Mouse (Mus musculus) adrenal gland, adult 18-20 months (tissue): ENCODE measurements around the gene Mut. TPM values are rescaled to one million over a fixed set of nuclear protein-coding genes. Genes with fewer than 3 reads are reported as not detected.

ENCODE experiments used
- DNase-seq, 2 experiments: peaks; one replicate each; pipeline ENCODE4 v3.0.0; 2021 to 2022; ENCODE audit warnings: low spot score in 2 of 2
- long read RNA-seq, 2 experiments: library from polyadenylated mRNA; stranded (forward); transcript quantifications; one replicate each; pipeline ENCODE4 v2.0.0; 2021
- total RNA-seq, 2 experiments: library from RNA; stranded (reverse); gene quantifications; 1 replicate in 1 of 2; 2 replicates in 1 of 2; pipeline ENCODE4 v1.2.3; 2021

Gene Mut
- total RNA-seq = 100 to 1,000 TPM; 148 to 173 TPM
- long read RNA-seq, experiment 1, transcript Mut-201 (13 exons, 3,674 nt) = major isoform, 88 of 112 reads
- long read RNA-seq, experiment 1, partial matches to known transcripts = 17 of 112 reads
- long read RNA-seq, experiment 1, other reads (novel, unspliced or antisense) = 7 of 112 reads
- long read RNA-seq, experiment 2, transcript Mut-201 (13 exons, 3,674 nt) = major isoform, 192 of 251 reads
- long read RNA-seq, experiment 2, partial matches to known transcripts = 46 of 251 reads
- long read RNA-seq, experiment 2, other reads (novel, unspliced or antisense) = 13 of 251 reads

- DNase-seq = peak; percentile 94 to 95
Measured at GRCm38 (mm10) chr17:40934420-40935231, at the start of gene Mut, which contains the start of gene Cenpq. Mut (plus strand) TSS chr17:40934685. Cenpq (minus strand) TSS chr17:40935047.

GRCm38 (mm10) chr17:40885155-40885554 is 49.3 kb upstream of the Mut start:
- DNase-seq = no peak

- DNase-seq = no peak
Measured at GRCm38 (mm10) chr17:40887849-40888536, 46.5 kb upstream of the Mut start.

GRCm38 (mm10) chr17:40896863-40897262 is 37.6 kb upstream of the Mut start:
- DNase-seq = no peak

- DNase-seq = no peak
Measured at GRCm38 (mm10) chr17:40899783-40900363, 34.6 kb upstream of the Mut start.

GRCm38 (mm10) chr17:40903345-40903744 is 31.1 kb upstream of the Mut start:
- no peak for DNase-seq

- no peak for DNase-seq
Measured at GRCm38 (mm10) chr17:40904056-40904597, 30.4 kb upstream of the Mut start.

- no peak for DNase-seq
Measured at GRCm38 (mm10) chr17:40904721-40905154, 29.7 kb upstream of the Mut start.

GRCm38 (mm10) chr17:40914250-40914649 is 20.2 kb upstream of the Mut start, which contains the start of gene Glyatl3:
Glyatl3 (minus strand) TSS chr17:40914350.
- no peak for DNase-seq

- DNase-seq = no peak
Measured at GRCm38 (mm10) chr17:40915499-40915898, 19.0 kb upstream of the Mut start.

GRCm38 (mm10) chr17:40933985-40934384 is 500 bp upstream of the Mut start:
- no peak for DNase-seq

GRCm38 (mm10) chr17:40948518-40948917 is 14.0 kb downstream of the Mut start:
- peak in 1 of 2 experiments; percentile 18 for DNase-seq

- no peak for DNase-seq
Measured at GRCm38 (mm10) chr17:40977914-40978313, 43.4 kb downstream of the Mut start.

GRCm38 (mm10) chr17:40992102-40992501 is 57.6 kb downstream of the Mut start:
- no peak for DNase-seq

Other genes with a start within 250 kb of the Mut start
- not detected for gene Esp1, start 207.6 kb upstream of the Mut start, total RNA-seq
- gene Crisp2, start 127.7 kb upstream of the Mut start, total RNA-seq = not detected
- gene Rhag, start 123.6 kb upstream of the Mut start, total RNA-seq = not detected
- gene 9130008F23Rik, start 54.1 kb upstream of the Mut start, total RNA-seq = 1 to 10 TPM in 1 of 2 experiments, under 1 TPM in 1; 0.90 to 1.2 TPM
- gene Glyatl3, start 20.3 kb upstream of the Mut start, total RNA-seq = not detected
- 1 to 10 TPM; 5.9 to 8.1 TPM for gene Cenpq, start 362 bp downstream of the Mut start, total RNA-seq